7 mouse cellular contexts compared by ENCODE assay signal in genomic region chr9:21593122-21593721, GRCm38 (mm10). TPM values are rescaled to one million over a fixed set of nuclear protein-coding genes. Genes with fewer than 3 reads are reported as not detected.
DNase-seq lines count a peak whose midpoint lies in the region; ATAC-seq and TF ChIP-seq lines count a peak whose summit lies in the region.

No protein-coding gene starts in this region.

- no peak for TF ChIP-seq CTCF in E14TG2a.4 (conservative IDR thresholded peaks at IDR 0.05; ENCODE audit: low read length)

- DNase-seq in adrenal gland, adult 18-20 months (ENCODE audit: low spot score in 2 of 2), result peak; percentile 65 to 70
- no peak for DNase-seq in hindbrain, embryonic 14.5 days (ENCODE audit: low spot score)
- peak; percentile 76 to 78 for DNase-seq in left cerebral cortex, postnatal 36 days (ENCODE audit: low spot score in 2 of 2)
- peak; percentile 25 to 39 for DNase-seq in spleen, adult 18-20 months

- peak overlapping the region; percentile 93 for H3K9ac ChIP-seq in forebrain, embryonic 12.5 days
- peak overlapping the region; percentile 90 for H3K9ac ChIP-seq in hindbrain, embryonic 14.5 days

- H3K4me2 ChIP-seq in forebrain, embryonic 12.5 days, result peak overlapping the region; percentile 98
- H3K4me2 ChIP-seq in hindbrain, embryonic 14.5 days (replicated peaks), result peak overlapping the region; percentile 87

- peaks cover 70% of the 10 kb centered on the region for H3K36me3 ChIP-seq in E14TG2a.4 (ENCODE audit: insufficient read depth, low read length)
- peaks cover 34% of the 10 kb centered on the region for H3K36me3 ChIP-seq in forebrain, embryonic 12.5 days (replicated peaks)
- H3K36me3 ChIP-seq in hindbrain, embryonic 14.5 days (replicated peaks; ENCODE audit: control insufficient read depth, insufficient read depth), result peaks cover 42% of the 10 kb centered on the region
- peaks cover 57% of the 10 kb centered on the region for H3K36me3 ChIP-seq in megakaryocyte, embryonic 14.5 days (replicated peaks; ENCODE audit: low read length)

- no peaks in the 10 kb centered on the region for H3K9me3 ChIP-seq in E14TG2a.4 (ENCODE audit: low read length)
- H3K9me3 ChIP-seq in forebrain, embryonic 12.5 days, result no peaks in the 10 kb centered on the region
- no peaks in the 10 kb centered on the region for H3K9me3 ChIP-seq in hindbrain, embryonic 14.5 days (ENCODE audit: control insufficient read depth, low read length)
- H3K9me3 ChIP-seq in megakaryocyte, embryonic 14.5 days, result no peaks in the 10 kb centered on the region

- WGBS in forebrain, embryonic 12.5 days, result 2% methylated on average over 60 of the region's 69 CpGs
- 1% methylated on average over 68 of the region's 69 CpGs for WGBS in hindbrain, embryonic 14.5 days

- H3K27me3 ChIP-seq in E14TG2a.4 (ENCODE audit: insufficient read depth, low read length), result no peaks in the 10 kb centered on the region
- H3K27me3 ChIP-seq in forebrain, embryonic 12.5 days, result no peaks in the 10 kb centered on the region
- H3K27me3 ChIP-seq in hindbrain, embryonic 14.5 days (ENCODE audit: control insufficient read depth, insufficient read depth, low read length), result no peaks in the 10 kb centered on the region
- H3K27me3 ChIP-seq in megakaryocyte, embryonic 14.5 days (replicated peaks), result no peaks in the 10 kb centered on the region

- H3K4me3 ChIP-seq in E14TG2a.4 (replicated peaks; ENCODE audit: low read length), result peak overlapping the region; percentile 97
- peak overlapping the region; percentile 100 for H3K4me3 ChIP-seq in forebrain, embryonic 12.5 days (replicated peaks)
- H3K4me3 ChIP-seq in hindbrain, embryonic 14.5 days (replicated peaks; ENCODE audit: low read length), result peak overlapping the region; percentile 94
- H3K4me3 ChIP-seq in megakaryocyte, embryonic 14.5 days (replicated peaks), result peak overlapping the region; percentile 99

- H3K27ac ChIP-seq in forebrain, embryonic 12.5 days, result peak overlapping the region; percentile 91
- peak overlapping the region; percentile 86 for H3K27ac ChIP-seq in hindbrain, embryonic 14.5 days

- intact Hi-C loops in left cerebral cortex, postnatal 36 days (cut with DNase I), result no loop called here

- peak; percentile 66 for ATAC-seq in forebrain, embryonic 12.5 days (ENCODE audit: low FRiP score)
- peak; percentile 71 for ATAC-seq in hindbrain, embryonic 14.5 days (ENCODE audit: low FRiP score)

- peaks cover 55% of the 10 kb centered on the region for H3K4me1 ChIP-seq in E14TG2a.4 (replicated peaks; ENCODE audit: low read depth, low read length)
- peaks cover 38% of the 10 kb centered on the region for H3K4me1 ChIP-seq in forebrain, embryonic 12.5 days
- peaks cover 31% of the 10 kb centered on the region for H3K4me1 ChIP-seq in hindbrain, embryonic 14.5 days (replicated peaks; ENCODE audit: control insufficient read depth, insufficient read depth, low read length)
- H3K4me1 ChIP-seq in megakaryocyte, embryonic 14.5 days, result peaks cover 55% of the 10 kb centered on the region

RNA-seq across cellular contexts. Expression of gene Yipf2, which starts 0.6 kb away (rescaled TPM):
- total RNA-seq in adrenal gland, adult 18-20 months (2021), result 10 to 100 TPM; 20.1 to 24.1 TPM
- 17.3 TPM in 2 replicates for polyA plus RNA-seq in forebrain, embryonic 12.5 days (2016; fragmentation: Nextera tagmentation; extraction: Ambion mirVana)
- 17.2 and 18.7 TPM in 2 replicates for polyA plus RNA-seq in hindbrain, embryonic 14.5 days (2014; fragmentation: Nextera tagmentation; extraction: Ambion mirVana)
- total RNA-seq in left cerebral cortex, postnatal 36 days (2021), result 10 to 100 TPM; 21.5 to 22.7 TPM
- polyA plus RNA-seq in megakaryocyte, embryonic 14.5 days (2012; ENCODE audit: insufficient read depth, low replicate concordance), result 3.6 and 8.0 TPM in 2 replicates

RNA-seq across cellular contexts. Expression of gene Timm29, which starts 0.7 kb away (rescaled TPM):
- total RNA-seq in adrenal gland, adult 18-20 months (2021), result 10 to 100 TPM; 51.4 to 64.4 TPM
- 54.5 and 55.9 TPM in 2 replicates for polyA plus RNA-seq in forebrain, embryonic 12.5 days (2016; fragmentation: Nextera tagmentation; extraction: Ambion mirVana)
- 74.0 and 83.0 TPM in 2 replicates for polyA plus RNA-seq in hindbrain, embryonic 14.5 days (2014; fragmentation: Nextera tagmentation; extraction: Ambion mirVana)
- total RNA-seq in left cerebral cortex, postnatal 36 days (2021), result 10 to 100 TPM; 48.9 to 49.1 TPM
- 4.0 and 8.8 TPM in 2 replicates for polyA plus RNA-seq in megakaryocyte, embryonic 14.5 days (2012; ENCODE audit: insufficient read depth, low replicate concordance)

RNA-seq across cellular contexts. Expression of gene Smarca4, which starts 22.7 kb away (rescaled TPM):
- total RNA-seq in adrenal gland, adult 18-20 months (2021), result 10 to 100 TPM; 63.3 to 81.0 TPM
- polyA plus RNA-seq in forebrain, embryonic 12.5 days (2016; fragmentation: Nextera tagmentation; extraction: Ambion mirVana), result 184 and 203 TPM in 2 replicates
- 136 and 138 TPM in 2 replicates for polyA plus RNA-seq in hindbrain, embryonic 14.5 days (2014; fragmentation: Nextera tagmentation; extraction: Ambion mirVana)
- total RNA-seq in left cerebral cortex, postnatal 36 days (2021), result 100 to 1,000 TPM; 113 to 121 TPM
- 87.8 and 89.2 TPM in 2 replicates for polyA plus RNA-seq in megakaryocyte, embryonic 14.5 days (2012; ENCODE audit: insufficient read depth, low replicate concordance)

RNA-seq across cellular contexts. Expression of gene Carm1, which starts 46.5 kb away (rescaled TPM):
- total RNA-seq in adrenal gland, adult 18-20 months (2021), result 10 to 100 TPM; 40.4 to 43.3 TPM
- polyA plus RNA-seq in forebrain, embryonic 12.5 days (2016; fragmentation: Nextera tagmentation; extraction: Ambion mirVana), result 54.7 and 62.5 TPM in 2 replicates
- polyA plus RNA-seq in hindbrain, embryonic 14.5 days (2014; fragmentation: Nextera tagmentation; extraction: Ambion mirVana), result 37.0 and 41.3 TPM in 2 replicates
- total RNA-seq in left cerebral cortex, postnatal 36 days (2021), result 10 to 100 TPM; 70.8 to 76.7 TPM
- polyA plus RNA-seq in megakaryocyte, embryonic 14.5 days (2012; ENCODE audit: insufficient read depth, low replicate concordance), result 105 and 143 TPM in 2 replicates
